Mouse (Mus musculus) right cerebral cortex, adult 18-20 months (tissue): ENCODE results near the gene Ankrd36.
"Not testable (repeated sequence)": the region's sequence is repeated elsewhere in the genome, so short reads cannot be mapped to it uniquely, and the experiment has no call there.

Experiments
- DNase-seq: peaks from one replicate; pipeline ENCODE4 v3.0.0; 2022; ENCODE audit warnings: mixed read lengths

The Ankrd36 gene

DNA sequence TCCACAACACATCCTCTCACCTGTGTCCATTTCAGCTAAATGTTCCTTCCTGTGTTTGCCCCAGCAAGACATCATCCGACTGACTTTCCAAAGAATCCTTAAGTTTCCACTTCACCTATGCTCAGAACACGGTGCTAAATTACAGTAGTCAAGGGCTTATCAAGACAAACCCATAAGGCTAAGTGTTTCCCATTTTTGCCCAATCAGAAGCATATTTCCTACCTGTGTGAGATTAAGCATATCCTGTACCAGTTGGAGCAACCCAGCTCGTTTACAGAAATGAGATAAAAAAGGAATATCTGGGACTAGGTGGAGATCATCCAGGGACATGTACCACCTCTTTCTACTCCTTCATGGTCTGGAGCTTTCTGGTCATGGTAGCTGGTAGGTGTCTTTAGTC is 22.8 kb upstream of the Ankrd36 start:
- DNase-seq = no peak

DNA sequence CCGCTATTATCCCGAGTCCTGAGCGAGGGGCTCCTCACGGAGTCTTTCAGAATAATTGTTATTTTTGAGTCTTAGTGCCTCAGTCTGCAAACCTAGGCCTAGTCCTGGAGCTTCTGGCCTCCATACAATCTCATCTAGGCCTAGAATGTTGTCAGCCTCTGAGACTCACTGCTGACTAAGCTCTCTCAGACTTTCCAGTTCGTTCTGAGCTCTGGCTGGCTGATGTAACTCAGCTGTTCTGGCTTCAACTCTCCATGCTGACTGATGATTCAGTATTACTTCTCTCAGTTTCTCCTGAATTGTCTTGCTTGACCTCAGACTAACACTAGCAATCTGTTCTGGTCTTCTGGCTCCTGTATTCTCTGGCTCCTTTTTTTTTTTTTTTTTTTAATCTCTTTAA is 18.1 kb upstream of the Ankrd36 start:
- no peak for DNase-seq

DNA sequence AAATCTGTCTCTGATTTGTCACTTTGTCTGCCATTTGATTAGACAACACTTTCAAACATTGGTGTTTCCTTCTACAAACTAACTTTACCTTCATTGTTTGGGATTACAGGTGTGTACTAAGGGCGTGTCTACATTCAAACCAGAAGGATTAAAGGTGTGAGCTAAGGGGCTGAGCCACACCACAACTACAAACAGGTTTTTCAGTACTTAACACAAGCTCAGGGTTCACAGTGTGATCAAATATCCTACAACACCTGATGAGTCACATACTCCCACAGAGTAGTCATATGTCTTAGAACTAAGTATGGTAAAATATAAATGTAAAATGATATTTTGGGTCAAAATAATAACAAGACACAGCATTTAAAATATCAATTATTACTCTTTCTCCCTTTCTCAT is 17.6 kb upstream of the Ankrd36 start:
- DNase-seq = no peak

GRCm38 (mm10) chr11:5560273-5560672 is 9.2 kb upstream of the Ankrd36 start:
- DNase-seq = no peak

DNA sequence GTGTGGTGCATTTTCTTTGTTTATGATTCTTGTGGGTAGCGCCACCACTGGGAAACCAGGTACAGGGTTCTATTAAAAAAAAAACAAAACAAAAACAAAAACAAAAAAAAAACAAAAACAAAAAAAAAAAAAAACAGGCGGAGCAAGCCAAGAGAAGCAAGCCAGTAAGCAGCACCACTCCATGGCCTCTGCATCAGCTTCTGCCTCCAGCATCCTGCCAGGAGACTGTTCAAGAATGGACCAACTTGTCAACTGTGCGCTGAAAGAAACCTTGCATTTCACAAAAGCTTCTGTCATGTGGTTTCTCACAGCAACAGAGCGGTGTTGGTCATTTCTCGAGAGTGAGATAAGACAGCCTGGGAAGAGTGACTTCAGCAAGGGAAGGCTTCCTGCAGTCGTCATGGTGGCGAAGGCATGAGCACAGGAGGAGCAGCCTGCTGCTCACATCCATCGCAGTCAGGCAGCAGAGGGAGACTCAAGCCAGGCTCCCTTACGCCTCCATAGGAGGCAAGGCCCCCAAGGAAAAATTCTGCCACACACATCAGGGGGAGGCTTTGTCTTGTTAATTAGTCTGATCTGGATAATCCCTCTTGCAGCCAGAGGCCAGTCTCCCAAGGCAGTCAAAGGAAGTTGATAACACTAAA is 6.7 kb upstream of the Ankrd36 start:
- DNase-seq = no peak

- no peak for DNase-seq
Observed at GRCm38 (mm10) chr11:5563898-5564297, 5.6 kb upstream of the Ankrd36 start.

DNA sequence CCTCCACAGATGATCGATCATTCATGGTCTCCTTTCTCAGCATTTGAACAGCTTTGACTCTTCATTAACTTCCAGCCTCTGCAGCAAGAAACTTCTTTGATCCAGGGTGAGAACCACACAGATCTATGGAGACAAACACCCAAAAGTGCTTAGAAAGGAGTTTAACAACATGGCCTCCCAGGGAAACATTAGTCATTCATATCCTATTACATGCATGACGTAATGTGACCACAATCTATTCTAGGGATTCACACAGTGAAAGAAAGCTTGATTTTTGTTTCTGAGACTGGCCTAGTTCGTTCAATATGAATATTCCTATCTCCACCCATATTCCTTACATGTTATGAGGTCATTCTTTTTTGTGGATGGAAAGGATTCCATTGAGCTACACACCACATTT is 3.9 kb upstream of the Ankrd36 start:
- DNase-seq = no peak

GRCm38 (mm10) chr11:5566506-5566905 is 3.0 kb upstream of the Ankrd36 start:
- DNase-seq = no peak

DNA sequence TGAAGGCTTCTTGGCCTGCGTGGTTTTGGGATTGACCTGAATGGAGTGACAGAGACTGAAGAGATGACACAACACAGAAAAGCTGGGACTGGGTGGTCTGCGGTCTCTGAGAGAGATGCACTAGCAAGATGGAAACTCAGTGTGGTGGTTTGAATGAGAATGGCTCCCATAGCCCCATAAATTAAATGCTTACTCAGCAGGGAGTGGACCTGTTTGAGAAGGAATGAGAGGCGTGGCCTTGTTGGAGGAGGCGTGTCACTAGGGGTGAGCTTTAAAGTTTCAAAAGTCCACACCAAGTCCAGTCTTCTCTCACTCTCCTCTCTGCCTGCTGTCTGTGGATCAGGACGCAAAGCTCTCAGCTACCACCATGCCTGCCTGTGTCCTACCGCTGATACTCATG is 1.8 kb upstream of the Ankrd36 start:
- no peak for DNase-seq

DNA sequence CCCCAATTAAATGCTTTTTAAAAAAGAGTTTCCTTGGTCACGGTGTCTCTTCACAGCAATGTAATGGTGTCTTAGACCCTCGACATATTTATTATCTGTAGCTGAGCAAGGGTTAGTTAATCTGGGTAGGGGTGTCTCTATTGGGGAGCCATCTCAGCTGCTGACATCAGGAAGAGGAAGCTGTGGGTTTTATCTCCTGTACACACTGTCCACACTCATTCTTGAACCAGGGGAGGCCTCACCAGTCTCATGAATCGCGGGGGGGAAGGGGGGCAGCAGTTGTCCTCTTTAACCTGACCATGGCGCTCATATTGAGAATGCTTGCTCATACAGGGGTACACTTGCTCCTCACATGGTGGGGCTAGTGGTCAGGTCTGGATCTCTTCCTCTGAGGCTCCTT is 1.4 kb upstream of the Ankrd36 start:
- no peak for DNase-seq

- no peak for DNase-seq
Observed at GRCm38 (mm10) chr11:5571856-5572255, 2.4 kb downstream of the Ankrd36 start.

- DNase-seq = no peak
Observed at GRCm38 (mm10) chr11:5573821-5574220, 4.3 kb downstream of the Ankrd36 start.

DNA sequence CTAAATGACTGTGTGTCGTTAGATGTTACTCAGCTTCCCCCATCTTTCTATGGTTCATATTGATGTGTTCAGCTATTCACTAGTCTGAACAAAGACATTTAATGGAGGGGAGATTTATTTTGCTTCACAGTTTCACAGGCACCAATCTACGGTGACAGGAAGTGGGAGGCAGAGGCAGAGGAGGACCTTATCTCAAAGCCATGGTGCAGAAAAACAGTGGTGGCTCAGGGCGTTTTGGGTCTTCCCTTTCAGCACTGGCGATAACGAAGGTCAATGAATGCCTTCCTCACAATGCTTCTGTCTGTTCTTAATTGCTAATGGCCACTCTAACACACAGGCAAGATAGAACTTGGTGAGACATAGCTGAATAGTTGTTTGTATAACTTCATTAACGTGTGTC is 5.6 kb downstream of the Ankrd36 start:
- no peak for DNase-seq

DNA sequence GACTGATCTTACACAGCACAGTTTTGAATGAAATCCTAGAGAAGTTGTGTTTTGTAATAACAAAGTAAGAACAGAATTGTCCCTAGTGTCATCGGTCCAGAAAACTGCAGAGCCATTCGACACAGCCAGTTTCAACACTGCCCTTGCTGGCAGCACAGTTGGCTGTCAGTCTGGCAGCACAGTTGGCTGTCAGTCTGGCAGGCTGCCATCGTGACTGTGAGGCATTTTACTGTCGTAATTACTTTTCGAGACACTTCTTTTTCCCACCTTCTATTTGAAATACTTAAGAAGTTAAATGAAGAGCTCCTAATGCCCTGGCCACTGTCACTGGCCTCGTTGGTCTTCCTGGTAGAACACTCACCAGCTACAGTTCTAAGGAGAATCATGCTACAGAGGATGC is 22.9 kb downstream of the Ankrd36 start:
- DNase-seq = peak; percentile 11

DNA sequence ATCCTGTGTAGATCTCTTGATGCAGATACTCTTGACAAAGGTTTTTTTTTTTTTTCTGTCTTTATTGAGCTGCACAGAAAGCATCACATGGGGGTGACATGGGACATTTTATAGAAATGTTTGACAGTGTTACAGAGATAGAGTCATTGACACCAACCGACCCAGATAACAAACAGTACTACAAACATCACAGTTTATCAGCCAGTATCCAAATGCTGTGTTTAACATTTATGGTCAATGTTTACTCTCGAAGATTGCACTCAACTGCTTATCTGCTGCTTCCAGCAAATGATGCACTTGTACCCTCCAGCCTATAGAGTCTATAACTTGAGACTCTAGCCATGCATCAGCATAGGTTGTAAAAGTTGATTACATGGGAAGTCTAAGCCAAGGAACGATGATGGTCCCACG is 25.9 kb downstream of the Ankrd36 start:
- no peak for DNase-seq

GRCm38 (mm10) chr11:5595792-5596191 is 26.3 kb downstream of the Ankrd36 start:
- DNase-seq = no peak

GRCm38 (mm10) chr11:5596756-5597155 is 27.3 kb downstream of the Ankrd36 start:
- no peak for DNase-seq

- peak; percentile 25 for DNase-seq
Observed at GRCm38 (mm10) chr11:5605421-5605820, 35.9 kb downstream of the Ankrd36 start.

- not testable (repeated sequence) for DNase-seq
Observed at GRCm38 (mm10) chr11:5611918-5612317, 42.4 kb downstream of the Ankrd36 start.

DNA sequence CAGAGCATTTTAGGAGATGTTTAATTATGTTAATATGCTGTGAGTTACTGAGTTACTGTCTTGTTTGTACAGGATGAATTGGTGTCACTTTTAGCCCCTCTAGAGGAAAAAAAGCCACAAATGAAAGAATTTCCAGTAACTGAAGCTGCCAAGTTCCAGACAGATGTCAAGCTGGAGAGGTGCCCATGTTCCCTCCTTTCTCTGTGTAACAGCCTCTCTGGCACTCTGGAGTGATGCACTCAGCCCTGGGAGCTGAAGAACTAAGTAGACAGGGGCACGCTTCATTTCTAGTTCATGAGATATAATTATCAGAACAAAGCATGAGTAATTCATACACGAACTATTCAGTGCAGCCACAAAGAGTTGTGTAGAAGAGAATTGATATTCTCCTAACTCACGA is 45.0 kb downstream of the Ankrd36 start:
- DNase-seq = no peak

- no peak for DNase-seq
Observed at GRCm38 (mm10) chr11:5625101-5625500, 55.6 kb downstream of the Ankrd36 start.

GRCm38 (mm10) chr11:5629033-5629432 is 59.5 kb downstream of the Ankrd36 start:
- DNase-seq = peak; percentile 28

- DNase-seq = no peak
Observed at GRCm38 (mm10) chr11:5643085-5643484, 73.6 kb downstream of the Ankrd36 start.

DNA sequence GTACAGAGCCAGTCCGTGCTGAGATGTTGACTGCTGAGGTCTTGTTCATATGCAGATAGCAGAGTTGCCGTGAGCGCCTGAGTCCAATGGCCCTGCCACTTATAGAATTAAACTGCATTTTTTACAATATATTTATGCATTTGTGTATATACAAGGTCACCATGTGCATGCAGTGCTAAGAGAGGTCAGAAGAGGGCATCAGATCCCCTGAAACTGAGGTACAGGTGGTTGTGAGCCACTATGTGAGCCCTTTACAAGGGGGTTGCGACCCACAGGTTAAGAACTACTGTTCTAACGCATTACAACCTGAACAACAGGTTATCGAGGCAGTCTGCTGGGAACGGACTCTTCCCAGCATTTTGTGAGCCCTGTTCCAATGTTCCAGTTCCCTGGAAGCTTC is 80.8 kb downstream of the Ankrd36 start:
- no peak for DNase-seq

DNA sequence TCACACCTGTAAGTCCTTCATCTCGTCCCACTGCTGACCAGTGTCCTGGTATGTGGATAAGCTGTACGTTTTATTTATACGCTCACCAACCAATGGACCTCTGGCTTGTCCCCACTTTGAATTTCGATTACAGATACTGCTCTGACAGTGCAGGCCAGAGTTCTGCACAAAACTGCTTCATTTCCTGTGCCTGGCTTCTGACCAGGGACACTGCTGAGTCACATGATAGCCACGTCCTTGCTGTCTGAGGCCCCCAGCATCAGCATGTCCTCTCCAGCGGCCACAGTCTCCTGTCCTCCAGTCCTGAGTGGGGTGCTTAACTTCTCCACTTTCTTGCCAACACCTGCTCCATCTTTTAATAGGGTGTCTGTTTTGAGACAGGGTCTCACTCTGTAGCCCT is 113.1 kb downstream of the Ankrd36 start:
- DNase-seq = no peak

DNA sequence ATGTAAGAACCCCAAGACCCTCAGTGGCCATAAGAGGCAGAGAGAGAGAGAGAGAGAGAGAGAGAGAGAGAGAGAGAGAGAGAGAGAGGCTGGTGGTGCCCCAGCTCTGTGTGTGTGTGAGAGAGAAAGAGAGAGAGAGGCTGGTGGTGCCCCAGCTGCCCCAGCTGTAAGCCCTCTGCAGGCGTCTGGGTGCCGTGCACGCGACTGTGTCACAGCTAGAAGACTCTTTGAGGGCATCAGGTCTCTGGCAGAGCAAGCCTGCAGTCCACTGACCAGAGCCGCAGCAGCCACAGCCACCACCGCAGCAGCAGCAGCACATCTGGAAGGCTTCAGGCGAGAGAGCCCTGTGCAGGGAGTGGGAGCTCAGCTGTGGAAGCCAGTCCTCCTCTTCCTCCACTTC is 114.8 kb downstream of the Ankrd36 start:
- no peak for DNase-seq
